Mouse (Mus musculus) CH12F3 (cell line): ENCODE results near the gene Safb2.

Experiments used
- in situ Hi-C: fragments of 300-500 bp; cut with MboI; formaldehyde crosslinking; loops from 2 replicates; pipeline ENCODE4 v1.14.3; 2020; ENCODE audit warnings: low sequenced_read_pairs

Gene Safb2

DNA sequence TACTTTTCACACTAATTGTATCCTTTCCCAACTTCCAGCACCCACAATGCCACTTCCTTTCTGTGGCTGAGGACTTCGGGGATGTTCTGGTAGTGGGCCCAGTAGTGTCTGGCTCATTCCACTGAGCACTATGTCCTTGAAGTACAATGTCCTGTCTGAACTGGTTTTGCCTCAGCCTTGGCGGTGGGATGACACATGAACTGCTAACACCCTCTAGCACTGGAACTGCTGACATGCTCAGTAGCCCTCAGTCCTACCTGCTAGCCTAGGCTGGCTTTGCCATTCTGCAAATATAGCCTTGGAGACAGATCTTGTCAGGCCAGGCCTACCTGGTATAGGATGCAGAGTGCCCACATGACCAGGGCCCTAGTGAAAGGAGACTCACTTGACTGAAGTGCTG lies 22.5 kb downstream of the Safb2 start:
- in situ Hi-C loops, result no loop called here

DNA sequence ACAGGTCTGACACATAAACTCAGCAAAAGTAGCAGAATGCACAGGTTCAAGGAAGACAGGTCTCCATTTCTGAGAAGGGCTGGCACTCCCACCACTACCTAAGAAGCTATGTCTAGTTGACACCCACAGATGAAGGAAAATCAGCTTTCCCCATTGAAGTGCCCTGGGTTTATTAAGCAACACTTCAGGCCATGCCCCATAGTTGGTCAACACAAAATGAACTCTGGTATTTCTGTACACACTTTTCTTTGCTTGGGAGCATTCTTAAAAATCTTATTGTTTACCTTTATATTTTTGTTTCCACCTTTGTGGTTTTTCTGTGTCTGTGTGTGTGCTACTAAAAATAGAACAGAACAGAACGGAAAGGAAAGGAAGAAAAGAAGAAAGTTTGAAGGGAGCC lies 24.3 kb downstream of the Safb2 start:
- in situ Hi-C loops, result no loop called here

DNA sequence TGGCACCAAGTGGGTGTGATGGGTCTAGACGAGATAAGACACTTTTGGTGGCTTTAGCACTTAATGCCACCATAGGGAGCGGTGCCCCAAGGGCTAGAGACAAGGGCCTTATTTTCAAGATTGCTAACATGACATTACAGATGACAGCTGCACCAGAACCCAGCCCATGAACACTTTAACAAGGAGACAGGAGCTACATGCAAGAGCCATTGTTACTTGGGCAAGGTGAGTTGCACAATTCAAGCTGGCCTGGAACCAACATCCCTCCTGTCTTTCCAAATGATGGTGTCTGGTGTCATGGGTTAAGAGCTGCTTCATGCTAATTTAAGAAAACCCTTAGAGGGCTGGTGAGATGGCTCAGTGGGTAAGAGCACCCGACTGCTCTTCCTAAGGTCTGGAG lies 25.0 kb downstream of the Safb2 start:
- in situ Hi-C loops, result loop anchor here (5.0 kb wide), 1 partner anchor 202 kb away; no protein-coding TSS in a partner anchor

GRCm38 (mm10) chr17:56558448-56558847 lies 25.9 kb downstream of the Safb2 start:
- in situ Hi-C loops, result loop anchor here (5.0 kb wide), 1 partner anchor 201 kb away; no protein-coding TSS in a partner anchor

DNA sequence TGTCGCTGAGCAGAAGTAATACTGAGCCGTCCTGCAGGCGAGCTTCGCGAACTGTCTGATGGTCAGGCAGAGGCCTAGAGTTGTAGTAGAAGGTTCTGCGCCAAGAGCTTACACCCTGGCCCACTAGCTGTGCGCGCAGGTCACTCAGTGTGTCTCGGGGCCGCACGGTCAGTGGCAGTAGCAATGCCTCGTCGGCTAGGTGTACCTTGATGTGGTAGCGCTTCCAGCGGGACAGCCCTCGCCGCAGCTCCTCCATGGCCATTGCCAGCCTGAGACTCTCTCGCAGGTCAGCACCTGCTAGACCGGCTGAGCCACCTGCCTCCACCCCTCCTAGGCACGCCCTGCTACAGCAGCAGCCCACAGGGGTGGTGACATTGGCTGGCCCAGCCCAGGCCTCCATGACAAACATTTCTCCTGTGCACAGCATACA lies 30.2 kb downstream of the Safb2 start, which contains the start of gene Gm20219:
TSS of gene Gm20219 (minus strand) at position 266 of the 430 bp plus-strand sequence.
- in situ Hi-C loops, result no loop called here

GRCm38 (mm10) chr17:56552781-56553363 lies 31.5 kb downstream of the Safb2 start:
- in situ Hi-C loops, result no loop called here

GRCm38 (mm10) chr17:56551841-56552581 lies 32.4 kb downstream of the Safb2 start:
- in situ Hi-C loops, result no loop called here

GRCm38 (mm10) chr17:56550784-56551475 lies 33.5 kb downstream of the Safb2 start:
- in situ Hi-C loops, result no loop called here

DNA sequence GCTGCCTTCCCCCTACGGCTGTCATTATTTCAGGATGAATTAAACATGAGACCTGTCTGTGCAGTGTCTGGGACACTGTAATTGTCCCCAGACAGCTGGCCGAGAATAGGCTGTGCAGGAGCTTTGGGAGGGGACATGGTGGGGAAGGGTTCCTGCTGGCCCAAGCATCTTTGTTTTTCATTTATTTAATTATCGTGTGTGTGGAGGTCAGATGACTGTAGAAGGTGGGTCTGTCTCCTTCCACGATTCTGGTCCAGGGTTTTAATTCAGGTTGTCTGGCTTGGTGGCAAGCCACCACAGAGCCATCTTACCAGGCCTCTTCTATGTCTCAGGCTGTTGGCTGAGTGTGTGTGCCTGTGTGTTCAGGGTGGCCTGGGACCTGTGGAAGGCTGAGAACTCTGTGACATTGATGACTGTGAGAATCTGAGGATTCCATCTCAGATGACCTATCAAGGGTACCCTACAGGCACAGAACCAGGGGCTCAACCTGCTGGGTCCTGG lies 35.7 kb downstream of the Safb2 start:
- in situ Hi-C loops, result no loop called here

DNA sequence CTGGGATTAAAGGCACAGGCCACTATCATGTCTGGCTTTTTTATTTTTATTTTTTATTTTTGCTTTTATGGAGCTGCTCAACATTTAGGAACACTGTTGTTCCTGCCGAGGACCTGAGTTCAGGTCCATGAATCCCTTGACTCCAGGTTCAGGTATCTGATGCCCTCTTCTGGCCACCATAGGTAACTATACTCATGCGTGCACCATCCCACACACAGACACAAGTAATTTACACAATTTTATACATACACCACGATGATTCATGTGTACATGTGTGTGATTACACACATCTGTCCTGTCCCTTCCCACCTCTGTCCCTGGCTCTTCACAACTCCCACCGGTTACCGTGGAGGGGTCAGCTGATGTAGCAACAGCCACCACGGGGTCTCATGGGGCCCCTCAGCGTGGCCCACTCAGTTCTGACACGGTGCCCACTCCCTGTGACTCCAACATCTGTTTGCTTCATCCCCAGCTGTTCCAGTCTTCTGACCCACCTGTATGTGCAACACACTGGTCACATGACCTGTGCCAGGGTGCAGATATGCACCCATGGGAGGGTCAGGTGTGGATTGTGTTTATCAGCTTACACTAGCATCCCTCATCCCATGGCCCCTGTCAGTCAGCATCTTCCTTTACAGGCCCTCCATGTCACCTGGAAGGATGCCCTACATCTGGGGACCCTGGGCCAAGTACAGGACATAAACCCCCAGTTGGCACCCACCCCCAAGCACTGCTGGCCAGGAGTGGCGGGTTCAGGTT lies 36.4 kb downstream of the Safb2 start:
- in situ Hi-C loops, result no loop called here

DNA sequence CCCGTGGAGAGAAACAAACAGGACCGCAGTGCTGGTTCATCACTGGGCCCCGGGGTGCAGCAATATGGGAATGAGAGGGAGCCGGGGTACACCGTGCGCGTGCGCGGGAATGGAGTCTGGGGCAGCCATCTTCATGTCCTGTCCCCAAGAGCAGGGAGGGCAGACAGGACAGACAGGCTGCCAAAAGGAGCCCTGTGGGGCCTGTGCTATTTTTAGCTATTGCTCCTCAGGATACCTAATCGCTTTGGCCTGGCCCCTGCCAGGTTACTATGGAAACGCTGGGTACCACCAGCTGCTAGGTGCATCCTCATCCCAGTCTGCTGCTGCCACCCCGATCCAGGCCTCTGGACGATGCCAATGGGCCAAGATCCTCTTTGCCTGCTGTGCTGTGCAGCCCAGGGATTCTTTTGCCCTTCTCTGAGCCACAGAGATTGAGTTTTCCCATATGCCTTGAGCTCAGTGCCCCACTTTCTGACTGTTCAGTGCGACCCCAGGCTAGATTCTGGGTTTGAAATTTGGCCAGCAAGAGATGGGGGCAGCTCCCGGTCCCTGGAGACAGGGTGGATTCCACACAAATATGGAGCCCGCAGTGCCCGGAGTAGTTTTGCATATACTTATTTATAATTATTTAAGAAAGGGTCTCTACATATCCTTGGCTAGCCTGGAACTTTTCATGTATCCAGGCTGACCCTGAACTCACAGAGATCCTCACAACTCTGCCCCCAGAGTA lies 37.1 kb downstream of the Safb2 start:
- in situ Hi-C loops, result no loop called here

DNA sequence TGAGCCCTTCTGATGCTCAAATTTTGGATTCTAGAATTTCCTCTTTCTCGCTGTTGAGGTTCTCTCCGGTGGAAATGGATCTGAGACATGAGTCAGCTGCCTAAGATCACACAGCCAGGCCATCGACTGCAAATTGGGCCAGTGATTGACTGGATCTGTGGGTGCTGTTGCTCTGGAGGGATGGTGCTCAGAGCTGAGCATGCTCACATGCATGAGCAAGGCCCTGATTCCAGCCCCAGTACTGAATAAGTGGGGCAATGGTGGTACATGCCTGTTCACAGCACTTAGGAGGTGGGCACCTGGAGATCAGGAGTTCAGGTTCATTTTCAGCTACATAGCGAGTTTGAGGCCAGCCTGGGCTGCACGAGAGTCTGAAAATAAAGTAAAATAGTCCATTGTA lies 37.8 kb downstream of the Safb2 start:
- in situ Hi-C loops, result no loop called here

DNA sequence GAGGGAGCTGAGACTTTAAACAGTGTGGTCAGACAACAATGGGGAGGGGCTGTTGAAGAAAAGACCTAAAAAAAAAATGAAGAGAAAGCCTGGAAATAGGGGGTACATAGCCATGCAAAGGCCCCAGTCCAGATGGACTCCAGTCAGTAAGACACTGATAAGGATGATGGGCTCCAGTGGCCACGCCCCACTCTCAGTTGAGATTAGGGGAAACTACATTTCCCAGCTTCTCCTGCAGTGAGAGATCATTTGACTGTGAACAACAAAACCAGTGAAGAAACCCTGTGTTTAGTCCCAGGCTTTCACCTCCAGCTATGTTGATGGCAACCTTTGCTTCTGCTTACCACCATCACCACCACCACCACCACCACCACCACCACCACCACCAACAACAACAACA lies 38.4 kb downstream of the Safb2 start:
- in situ Hi-C loops, result no loop called here

- in situ Hi-C loops, result no loop called here
Measured at GRCm38 (mm10) chr17:56544699-56545387, 39.5 kb downstream of the Safb2 start.

DNA sequence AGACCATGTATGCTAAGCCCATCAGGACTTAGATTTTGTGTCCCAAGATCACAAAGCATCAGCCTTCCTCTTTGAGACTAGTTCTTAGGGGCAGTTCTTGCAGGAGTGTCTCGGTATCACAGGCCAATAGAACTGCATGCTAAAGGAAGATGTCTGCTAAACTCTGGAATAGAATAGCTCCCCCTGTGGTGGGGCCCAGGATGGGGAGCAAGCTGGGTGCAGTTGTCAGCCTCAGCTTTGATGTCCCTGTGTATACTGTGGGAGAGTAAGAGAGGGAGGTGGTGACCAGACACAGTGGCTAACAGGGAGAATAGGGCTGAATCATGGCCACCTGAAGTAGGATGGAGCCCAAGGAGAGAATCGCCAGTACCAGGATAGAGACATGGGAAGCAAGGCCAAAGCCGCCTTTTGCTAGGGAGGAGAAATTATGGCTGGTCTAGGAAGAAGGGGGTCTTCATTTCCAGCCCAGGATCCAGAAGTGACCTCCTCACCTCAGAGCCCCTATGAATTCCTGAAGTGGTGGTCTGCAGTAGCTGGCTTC lies 40.6 kb downstream of the Safb2 start:
- in situ Hi-C loops, result no loop called here

GRCm38 (mm10) chr17:56542736-56543135 lies 41.6 kb downstream of the Safb2 start:
- in situ Hi-C loops, result no loop called here

GRCm38 (mm10) chr17:56540562-56540975 lies 43.8 kb downstream of the Safb2 start:
- in situ Hi-C loops, result no loop called here

- in situ Hi-C loops, result no loop called here
Measured at GRCm38 (mm10) chr17:56537912-56538311, 46.5 kb downstream of the Safb2 start.

GRCm38 (mm10) chr17:56536874-56537273 lies 47.5 kb downstream of the Safb2 start:
- in situ Hi-C loops, result no loop called here
